Mouse (Mus musculus) left cerebral cortex, postnatal 14 days (tissue): ENCODE measurements around the gene Man1b1. TPM values are rescaled to one million over a fixed set of nuclear protein-coding genes. Genes with fewer than 3 reads are reported as not detected.

ENCODE experiments used
- DNase-seq, 2 experiments: peaks; one replicate each; pipeline ENCODE4 v3.0.0; 2021 to 2022; ENCODE audit warnings: low spot score in 2 of 2, mixed read lengths in 1 of 2
- intact Hi-C: fragments of 180-260 bp; cut with DNase I; formaldehyde crosslinking; loops from one replicate; pipeline ENCODE4 v1.15.1; 2025
- total RNA-seq, 2 experiments: library from RNA; stranded (reverse); gene quantifications; 2 replicates each; pipeline ENCODE4 v1.2.3; 2021

The Man1b1 gene
- total RNA-seq, 2 experiments from 2014 or later, result 57.2 to 59.0 TPM

- intact Hi-C loops, result no loop called here
- DNase-seq, result no peak
Observed at GRCm38 (mm10) chr2:25355419-25356066, 23.4 kb downstream of the Man1b1 start.

GRCm38 (mm10) chr2:25356208-25357079, 24.3 kb downstream of the Man1b1 start, which contains the start of gene Dpp7:
TSS of gene Dpp7 (minus strand) at chr2:25356359.
- peak; percentile 81 to 87 for DNase-seq
- intact Hi-C loops, result no loop called here

- intact Hi-C loops, result no loop called here
- DNase-seq, result no peak
Observed at GRCm38 (mm10) chr2:25359848-25360247, 27.7 kb downstream of the Man1b1 start.

GRCm38 (mm10) chr2:25363478-25364178, 31.5 kb downstream of the Man1b1 start:
- DNase-seq, result no peak
- intact Hi-C loops, result no loop called here

DNA sequence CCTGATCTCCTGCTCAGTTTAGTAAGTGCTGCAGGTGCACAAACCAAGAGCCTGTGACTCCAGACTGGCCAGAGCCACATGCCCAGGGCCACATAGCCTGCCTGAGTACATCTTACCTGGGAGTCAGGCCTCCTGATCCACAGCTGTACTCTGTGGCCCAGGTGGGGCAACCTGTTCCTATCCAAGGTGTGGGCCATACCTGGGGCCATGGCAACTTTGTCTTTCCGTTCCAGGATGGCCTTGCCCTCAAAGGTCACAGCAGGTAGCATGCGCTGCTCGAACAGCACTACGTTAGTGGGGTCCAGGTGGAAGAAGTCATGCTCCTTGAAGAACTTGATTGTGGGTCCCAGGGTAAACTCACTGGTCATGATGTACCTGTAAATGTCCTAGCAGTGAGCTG, 32.2 kb downstream of the Man1b1 start:
- intact Hi-C loops, result no loop called here
- DNase-seq, result no peak

GRCm38 (mm10) chr2:25364761-25365090, 32.6 kb downstream of the Man1b1 start:
- intact Hi-C loops, result no loop called here
- no peak for DNase-seq

GRCm38 (mm10) chr2:25365091-25365761, 33.1 kb downstream of the Man1b1 start, which contains the start of gene Uap1l1:
TSS of gene Uap1l1 (minus strand) at chr2:25365682.
- intact Hi-C loops, result no loop called here
- peak; percentile 49 to 62 for DNase-seq

DNA sequence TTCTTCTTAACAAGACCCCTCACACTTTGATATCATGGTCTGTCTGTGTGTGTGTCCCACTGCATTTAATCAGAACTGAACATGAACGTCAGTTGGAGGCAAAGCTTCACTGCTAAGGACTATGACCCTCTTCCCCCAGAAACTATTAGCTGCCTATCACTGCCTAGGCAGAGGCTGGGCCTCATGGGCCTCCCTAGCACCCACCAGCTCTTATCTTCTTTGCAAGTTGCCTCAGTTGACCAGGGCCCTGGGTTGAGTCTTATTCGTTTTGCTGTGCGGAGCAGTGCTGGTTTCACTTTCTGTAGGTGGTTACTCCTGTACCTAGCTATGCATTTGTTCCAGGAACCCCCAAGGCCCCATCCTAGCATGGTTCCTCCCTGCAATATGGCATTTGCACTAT, 37.9 kb downstream of the Man1b1 start:
- DNase-seq, result no peak
- intact Hi-C loops, result no loop called here

DNA sequence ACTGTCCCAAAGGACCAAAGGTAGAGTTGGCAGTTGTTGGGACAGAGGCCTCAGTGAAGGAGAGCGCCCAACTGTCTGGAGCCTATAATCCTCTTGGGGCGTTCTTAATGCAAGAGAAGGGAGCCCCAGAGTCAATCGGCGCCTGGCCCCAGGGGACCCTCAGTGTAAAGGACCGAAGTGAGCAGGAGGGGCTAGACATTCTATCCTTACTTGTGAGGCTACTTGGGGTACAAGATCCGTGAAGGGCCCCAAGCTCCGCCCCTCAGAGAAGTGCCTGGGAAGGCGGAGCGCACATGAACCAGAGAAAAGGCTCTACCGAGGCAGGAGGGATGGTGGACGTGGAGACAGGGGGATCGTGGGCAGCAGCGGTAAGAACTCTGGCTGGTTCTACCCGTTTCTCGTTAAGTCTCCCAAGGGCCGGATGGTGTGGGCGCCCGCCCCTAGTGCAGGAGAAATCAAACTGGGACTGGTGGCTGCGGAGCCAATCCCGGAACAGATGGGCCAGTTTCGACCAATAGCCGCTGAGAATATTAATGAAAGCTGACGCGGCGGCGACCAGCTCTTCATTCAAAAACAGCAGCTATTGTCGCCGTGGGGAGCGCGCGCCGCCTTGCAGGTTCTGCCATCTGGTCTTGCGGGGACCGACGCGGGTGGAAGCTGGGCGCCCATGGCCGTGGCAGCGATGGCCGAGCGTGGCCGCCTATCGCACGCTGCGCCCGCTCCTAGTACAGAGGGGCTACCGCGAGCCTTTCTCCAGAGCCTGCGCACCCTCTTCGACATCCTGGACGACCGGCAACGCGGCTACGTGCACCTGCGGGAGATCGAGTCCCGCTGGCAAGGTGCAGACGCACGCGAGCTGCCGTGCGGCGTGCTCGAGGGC, 39.9 kb downstream of the Man1b1 start, which contains the start of gene Sapcd2:
Gene Sapcd2 (plus strand): TSS at position 558 of the 880 bp plus-strand sequence.
- intact Hi-C loops, result no loop called here
- DNase-seq, result peak; percentile 89 to 95

DNA sequence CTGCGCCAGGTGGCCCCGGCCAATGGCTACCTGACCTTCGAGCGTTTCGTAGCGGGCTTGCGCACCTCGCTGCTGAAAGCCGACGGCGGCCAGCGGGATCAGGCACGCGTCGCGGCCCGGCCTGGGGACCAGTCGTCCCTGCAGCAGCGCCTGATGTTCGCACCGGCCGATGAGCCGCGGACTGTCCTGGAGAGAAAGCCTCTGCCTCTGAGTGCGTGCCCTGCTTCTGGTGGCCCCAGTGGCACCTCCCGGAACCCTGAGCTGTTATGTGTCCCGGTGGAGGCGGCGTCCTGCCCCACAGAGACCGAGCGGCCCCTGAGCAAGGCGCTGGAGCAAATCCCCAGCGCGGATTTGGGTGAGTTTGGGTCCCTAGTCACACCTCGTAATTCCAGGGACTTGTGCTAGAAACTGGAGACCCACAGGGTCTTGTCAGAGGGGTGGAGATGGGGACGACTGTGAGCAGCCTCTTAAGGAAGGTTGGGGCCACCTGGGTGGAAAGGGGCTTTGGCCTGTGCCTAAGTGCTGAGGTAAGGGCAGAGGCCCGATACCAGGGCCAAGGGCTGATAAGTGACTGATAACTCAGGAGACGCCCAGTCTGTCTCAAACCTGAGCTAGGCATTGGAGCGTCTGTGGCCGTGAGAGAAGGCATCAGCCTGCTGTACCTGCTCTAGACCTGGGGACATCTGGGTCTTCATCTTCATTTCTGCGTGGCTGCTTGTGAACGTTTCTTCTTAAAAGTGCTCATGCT, 40.7 kb downstream of the Man1b1 start:
- intact Hi-C loops, result no loop called here
- DNase-seq, result no peak

- intact Hi-C loops, result no loop called here
- peak in 1 of 2 experiments; percentile 47 for DNase-seq
Observed at GRCm38 (mm10) chr2:25373431-25373830, 41.3 kb downstream of the Man1b1 start.

GRCm38 (mm10) chr2:25376589-25376988, 44.5 kb downstream of the Man1b1 start:
- DNase-seq, result peak; percentile 62 to 71
- intact Hi-C loops, result loop anchor here (2.0 kb wide), 2 partner anchors 20 to 50 kb away; no protein-coding TSS in a partner anchor

DNA sequence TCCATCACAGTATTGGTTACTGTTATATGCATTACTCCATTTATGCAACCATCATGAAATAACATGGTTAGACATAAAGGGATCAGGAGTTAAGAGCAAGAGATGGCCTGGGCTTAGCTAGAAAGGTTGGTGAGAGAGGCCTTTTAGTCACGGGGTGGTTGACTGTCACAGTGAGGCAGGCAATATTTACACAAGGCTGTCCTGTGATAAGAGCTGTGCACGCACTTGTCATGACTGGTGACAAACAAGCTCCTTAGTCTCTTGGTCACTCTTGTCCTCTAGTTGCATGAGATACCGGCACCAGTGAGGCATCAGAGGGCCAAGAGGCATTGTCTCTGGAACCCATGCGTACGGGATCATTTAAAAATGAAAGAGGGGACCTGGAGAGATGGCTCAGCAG, 52.4 kb downstream of the Man1b1 start:
- no peak for DNase-seq
- intact Hi-C loops, result no loop called here

DNA sequence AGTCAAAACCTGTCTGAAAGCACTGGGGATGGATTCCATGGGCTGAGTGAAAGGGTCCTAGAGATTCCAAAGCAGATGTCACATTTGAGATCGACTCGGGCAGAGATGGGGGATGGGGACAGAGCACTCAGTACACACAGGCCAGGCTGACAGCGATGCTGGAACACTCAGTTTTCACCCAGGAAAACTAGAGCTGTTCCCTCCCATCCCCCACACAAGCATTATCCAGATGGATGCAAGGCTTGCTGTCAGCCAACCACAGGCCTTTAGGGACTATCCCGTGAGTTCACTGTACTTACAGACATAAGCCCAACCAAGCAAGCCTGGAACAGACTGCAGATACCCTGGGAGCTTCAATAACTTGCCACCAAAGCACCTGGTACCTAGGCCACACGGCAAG, 59.1 kb downstream of the Man1b1 start:
- no peak for DNase-seq
- intact Hi-C loops, result no loop called here

DNA sequence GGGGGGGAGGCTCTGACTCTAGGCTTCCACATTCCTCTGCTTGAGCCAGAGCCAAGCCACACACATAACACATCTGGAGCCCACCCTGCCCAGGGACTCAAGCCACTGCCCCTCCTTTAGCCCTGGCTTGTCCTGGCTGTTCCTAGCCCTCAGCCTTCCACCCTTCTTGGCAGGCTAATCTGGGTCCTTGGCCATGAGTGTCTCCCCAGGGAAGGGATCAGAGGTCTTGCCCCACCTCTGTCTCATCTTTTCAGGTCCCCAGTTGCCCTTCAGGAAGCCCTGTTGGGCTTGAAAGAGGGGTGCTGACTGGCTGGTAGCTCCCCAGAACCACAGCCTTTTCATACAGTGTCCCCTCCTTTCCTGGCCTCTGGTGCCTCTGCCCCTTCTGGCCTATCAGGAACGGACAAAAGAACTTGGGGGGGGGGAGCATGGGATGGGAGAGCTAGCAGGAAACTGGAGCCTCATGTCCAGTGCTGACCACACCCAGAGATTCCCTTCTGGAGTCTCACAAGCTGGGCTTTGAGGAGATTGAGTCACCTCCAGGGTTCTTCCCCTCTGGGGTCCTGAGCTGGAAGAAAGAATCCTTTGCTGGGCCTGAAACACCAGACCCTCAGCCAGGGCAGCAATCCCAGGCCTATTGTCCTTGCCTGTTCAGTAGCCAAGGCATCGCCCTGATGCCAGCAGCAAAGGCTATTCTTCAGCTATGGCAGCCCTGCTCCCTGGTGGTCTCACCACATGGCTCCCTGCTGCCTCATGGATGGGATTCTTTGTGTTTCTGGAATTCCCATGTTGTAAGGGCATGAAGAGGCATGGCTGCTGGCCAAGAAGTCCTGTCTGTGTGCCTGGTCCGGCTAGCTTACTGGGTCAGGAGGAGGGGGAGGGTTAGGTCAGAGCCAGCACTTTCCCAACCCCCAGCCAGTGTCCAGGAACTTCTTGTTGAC, 62.4 kb downstream of the Man1b1 start:
- intact Hi-C loops, result no loop called here
- peak in 1 of 2 experiments; percentile 66 for DNase-seq

DNA sequence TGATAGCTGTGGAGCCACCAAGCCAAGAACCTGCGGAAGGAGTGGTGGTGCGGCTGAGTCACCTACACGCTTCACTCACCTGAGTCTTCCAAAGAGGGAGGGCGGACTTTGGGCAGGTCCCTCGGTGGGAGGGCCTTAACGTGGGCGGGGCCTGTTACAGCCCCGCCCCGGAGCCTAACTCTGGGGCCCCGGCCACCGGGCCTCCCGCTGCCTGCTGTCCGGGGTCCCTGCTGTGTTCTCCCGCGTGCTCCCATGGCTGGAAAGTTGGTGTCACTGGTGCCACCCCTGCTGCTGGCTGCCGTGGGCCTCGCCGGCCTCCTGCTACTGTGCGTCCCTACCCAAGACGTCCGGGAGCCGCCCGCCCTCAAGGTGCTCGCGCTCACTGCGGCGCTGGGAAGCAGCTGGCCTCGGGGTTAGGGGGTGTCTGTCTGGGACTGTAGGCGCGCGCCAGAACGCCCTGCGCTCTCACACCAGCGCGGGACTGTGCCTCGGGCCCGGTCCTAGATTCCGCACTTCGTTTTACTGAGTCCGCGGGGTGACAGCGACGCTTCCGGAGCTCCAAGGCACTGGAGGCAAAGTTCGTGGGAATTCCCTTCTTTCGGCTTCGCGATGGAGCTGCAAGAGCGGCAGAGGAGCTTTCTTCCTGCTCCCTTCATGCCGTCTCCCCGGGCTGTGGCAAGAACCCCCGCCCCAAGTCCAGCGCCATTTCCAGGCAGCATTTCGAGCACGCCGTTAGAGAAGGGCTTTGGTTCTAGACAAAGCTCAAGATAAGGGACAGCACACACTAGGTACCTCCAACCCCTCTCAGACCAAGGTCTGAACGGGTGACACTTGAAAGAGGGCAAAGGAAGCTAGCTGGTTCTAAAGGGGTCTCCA, 63.8 kb downstream of the Man1b1 start, which contains the start of gene Entpd2:
Gene Entpd2 (plus strand): TSS at position 154 of the 876 bp plus-strand sequence.
- no peak for DNase-seq
- intact Hi-C loops, result loop anchor here (2.0 kb wide), 1 partner anchor 19 kb away; no protein-coding TSS in a partner anchor
